Mouse (Mus musculus) small intestine, adult 2 months (tissue): ENCODE results near the gene Ffar4. TPM values are rescaled to one million over a fixed set of nuclear protein-coding genes. Genes with fewer than 3 reads are reported as not detected.

Experiments used
- H3K27ac ChIP-seq: fragments of 200-500 bp; 2 replicates; pipeline ENCODE4 v1.5.1; 2012; ENCODE audit warnings: low read depth, low read length, control low read depth, inconsistent platforms; ENCODE audit not compliant: insufficient read depth
- H3K27me3 ChIP-seq: fragments of 200-500 bp; 2 replicates; pipeline ENCODE4 v1.6.1; 2012; ENCODE audit warnings: mild to moderate bottlenecking, moderate library complexity, low read length, inconsistent platforms; ENCODE audit not compliant: control insufficient read depth, insufficient read depth
- H3K36me3 ChIP-seq: fragments of 200-500 bp; 2 replicates; pipeline ENCODE4 v1.6.1; 2012; ENCODE audit warnings: mild to moderate bottlenecking, low read length, control low read depth, inconsistent platforms; ENCODE audit not compliant: control insufficient read depth, insufficient read depth
- H3K4me1 ChIP-seq: fragments of 200-500 bp; 2 replicates; pipeline ENCODE4 v1.6.1; 2012; ENCODE audit warnings: low read length, inconsistent platforms, mixed read lengths; ENCODE audit not compliant: control insufficient read depth, insufficient read depth, insufficient read length
- H3K4me3 ChIP-seq: fragments of 200-500 bp; 2 replicates; pipeline ENCODE4 v1.5.1; 2012; ENCODE audit warnings: low read depth, mild to moderate bottlenecking, control low read depth, inconsistent platforms, low read length, moderate library complexity
- CTCF ChIP-seq: fragments of 200-500 bp; IDR thresholded peaks from 2 replicates; pipeline ENCODE4 v1.5.1; 2012; ENCODE audit warnings: low read depth, mild to moderate bottlenecking, control low read depth, inconsistent platforms, low read length, moderate library complexity, mixed read lengths; ENCODE audit not compliant: insufficient replicate concordance, insufficient read length; ENCODE audit errors: extremely low read depth
- POLR2A ChIP-seq: fragments of 200-500 bp; IDR thresholded peaks from 2 replicates; pipeline ENCODE4 v1.6.1; 2012; ENCODE audit warnings: low read depth, mild to moderate bottlenecking, control low read depth, inconsistent platforms, low read length, moderate library complexity
- WGBS: fragments of 180-500 bp; shearing (Covaris S2); methylation state at CpG from one replicate; pipeline ENCODE4 v1.1.7; 2018; 5-methylcytosine and 5-hydroxymethylcytosine counted together
- polyA plus RNA-seq: library from polyadenylated mRNA; depleted of rRNA; stranded (reverse); fragments of >200 nt; gene quantifications from 2 replicates; pipeline ENCODE4 v1.2.3, GENCODE M21; 2012; rRNA removed

Ffar4 gene
- polyA plus RNA-seq, 1 experiment = 7.1 TPM

DNA sequence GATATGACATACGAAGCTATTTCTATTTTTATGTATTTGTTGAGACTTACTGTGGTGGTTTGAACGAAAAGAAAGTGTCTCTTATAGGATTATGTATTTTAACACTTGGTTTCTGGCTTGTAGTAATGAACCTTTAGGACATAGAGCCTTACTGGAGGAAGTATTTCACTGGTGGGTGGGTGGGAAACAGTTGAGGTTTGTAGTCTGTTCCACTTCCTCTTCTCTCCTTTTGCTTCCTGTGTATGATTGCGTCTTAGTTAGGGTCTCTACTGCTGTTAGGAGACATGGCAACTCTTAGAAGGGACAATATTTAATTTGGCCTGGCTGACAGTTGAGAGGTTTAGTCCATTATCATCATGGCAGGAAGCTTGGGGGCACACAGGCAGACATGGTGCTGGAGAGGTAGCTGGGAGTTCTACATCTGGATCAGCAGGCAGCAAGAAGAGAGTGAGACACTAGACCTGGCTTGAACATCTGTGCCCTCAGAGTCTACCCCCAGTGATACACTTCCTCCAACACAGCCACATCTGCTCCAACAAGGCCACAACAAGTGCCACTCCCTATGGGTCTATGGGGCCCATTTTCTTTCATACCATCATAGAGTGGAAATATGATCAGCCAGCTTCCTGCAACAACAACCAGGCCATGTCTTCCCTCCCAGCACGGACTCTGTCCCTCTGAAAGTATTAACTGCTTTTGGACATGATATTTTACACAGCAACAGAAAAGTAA, 46.8 kb downstream of the Ffar4 start:
- TF ChIP-seq CTCF = no peak
- no peaks in the 10 kb centered on the region for H3K4me1 ChIP-seq
- H3K27me3 ChIP-seq = no peaks in the 10 kb centered on the region
- no peaks in the 10 kb centered on the region for H3K36me3 ChIP-seq
- WGBS = 71% methylated on average over 4 of the region's 4 CpGs
- H3K4me3 ChIP-seq = no peak overlapping the region
- no peak overlapping the region for H3K27ac ChIP-seq

DNA sequence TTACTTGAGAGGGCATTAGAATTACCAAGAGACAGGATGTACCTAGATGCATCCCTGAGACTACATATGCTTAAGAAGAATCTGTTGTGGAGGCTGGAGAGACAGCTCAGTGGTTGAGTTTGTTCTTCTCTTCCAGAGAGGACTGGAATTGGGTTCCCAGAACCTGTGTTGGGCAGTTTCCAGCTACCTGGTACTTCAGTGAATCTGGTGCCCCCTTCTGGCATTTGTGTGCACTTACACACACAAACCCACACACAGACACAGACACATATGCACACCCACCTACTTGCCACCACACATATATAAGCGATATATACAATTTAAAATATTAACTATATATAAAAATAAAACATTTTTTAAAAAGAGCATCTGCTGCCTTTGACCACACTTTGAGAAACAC, 59.4 kb downstream of the Ffar4 start:
- Histone ChIP-seq H3K36me3 (no peaks in the 10 kb centered on the region), H3K27me3 (no peaks in the 10 kb centered on the region), H3K4me3 (no peak overlapping the region), H3K27ac (no peak overlapping the region), H3K4me1 (no peaks in the 10 kb centered on the region)
- TF ChIP-seq POLR2A = no peak
- no peak for TF ChIP-seq CTCF
- WGBS = 100% methylated on average over 1 of the region's 1 CpGs

GRCm38 (mm10) chr19:38161648-38162354, 64.9 kb downstream of the Ffar4 start:
- no peaks in the 10 kb centered on the region for H3K36me3 ChIP-seq
- TF ChIP-seq POLR2A (no peak), CTCF (no peak)
- 62% methylated on average over 21 of the region's 21 CpGs for WGBS

More at GRCm38 (mm10) chr19:38161648-38162354, 64.9 kb downstream of the Ffar4 start:
- Histone ChIP-seq H3K27me3 (no peaks in the 10 kb centered on the region), H3K4me3 (no peak overlapping the region), H3K4me1 (peaks cover 8% of the 10 kb centered on the region; the same call in 1 of the 2 replicates), H3K27ac (no peak overlapping the region)

Other genes starting within 250 kb of the Ffar4 start
- 4.8 and 4.9 TPM in 2 replicates for gene Myof, start 53.5 kb upstream of the Ffar4 start, polyA plus RNA-seq
- gene Cep55, start 42.1 kb upstream of the Ffar4 start, polyA plus RNA-seq = 0.56 and 0.84 TPM in 2 replicates
- 4.5 and 6.3 TPM in 2 replicates for gene Rbp4, start 28.2 kb downstream of the Ffar4 start, polyA plus RNA-seq
- gene Pde6c, start 35.7 kb downstream of the Ffar4 start, polyA plus RNA-seq = not detected in 2 replicates
- gene Fra10ac1, start 127.1 kb downstream of the Ffar4 start, polyA plus RNA-seq = 0.69 and 2.2 TPM in 2 replicates
- not detected in 2 replicates for gene Lgi1, start 167.5 kb downstream of the Ffar4 start, polyA plus RNA-seq